Mouse (Mus musculus) heart, embryonic 10.5 days (tissue): ENCODE results near the gene Guca1b. TPM values are rescaled to one million over a fixed set of nuclear protein-coding genes. Genes with fewer than 3 reads are reported as not detected.

Experiments used
- DNase-seq: peaks from one replicate; pipeline ENCODE4 v3.0.0-alpha.2; 2017; ENCODE audit warnings: low spot score
- H3K27ac ChIP-seq: fragments of 300-500 bp; sonication (generic); 2 replicates; pipeline ENCODE4 v1.5.1; 2016; ENCODE audit warnings: mild to moderate bottlenecking
- H3K27me3 ChIP-seq: fragments of 300-500 bp; sonication (generic); 2 replicates; pipeline ENCODE4 v1.6.1; 2016; ENCODE audit warnings: mild to moderate bottlenecking; ENCODE audit not compliant: poor library complexity, insufficient read depth, severe bottlenecking
- H3K36me3 ChIP-seq: fragments of 300-500 bp; sonication (generic); 2 replicates; pipeline ENCODE4 v1.6.1; 2016; ENCODE audit warnings: mild to moderate bottlenecking, moderate library complexity
- H3K4me1 ChIP-seq: fragments of 300-500 bp; sonication (generic); 2 replicates; pipeline ENCODE4 v1.6.1; 2016; ENCODE audit warnings: mild to moderate bottlenecking
- H3K4me3 ChIP-seq: fragments of 300-500 bp; sonication (generic); 2 replicates; pipeline ENCODE4 v1.5.1; 2016; ENCODE audit warnings: mild to moderate bottlenecking, moderate library complexity
- H3K9me3 ChIP-seq: fragments of 300-500 bp; sonication (generic); 2 replicates; pipeline ENCODE4 v1.6.1; 2016; ENCODE audit warnings: mild to moderate bottlenecking, moderate library complexity
- WGBS: fragments of 180-500 bp; shearing (Covaris S2); methylation state at CpG from one replicate; pipeline ENCODE4 v1.1.7; 2016; 5-methylcytosine and 5-hydroxymethylcytosine counted together
- polyA plus RNA-seq: library from polyadenylated mRNA; unstranded; fragments of >200 nt; fragmentation: Nextera tagmentation; extraction: Ambion mirVana; gene quantifications from 2 replicates; pipeline ENCODE4 v1.2.1, GENCODE M21; 2016

Gene Guca1b
- polyA plus RNA-seq, 1 experiment from 2014 or later: 3.2 TPM

DNA sequence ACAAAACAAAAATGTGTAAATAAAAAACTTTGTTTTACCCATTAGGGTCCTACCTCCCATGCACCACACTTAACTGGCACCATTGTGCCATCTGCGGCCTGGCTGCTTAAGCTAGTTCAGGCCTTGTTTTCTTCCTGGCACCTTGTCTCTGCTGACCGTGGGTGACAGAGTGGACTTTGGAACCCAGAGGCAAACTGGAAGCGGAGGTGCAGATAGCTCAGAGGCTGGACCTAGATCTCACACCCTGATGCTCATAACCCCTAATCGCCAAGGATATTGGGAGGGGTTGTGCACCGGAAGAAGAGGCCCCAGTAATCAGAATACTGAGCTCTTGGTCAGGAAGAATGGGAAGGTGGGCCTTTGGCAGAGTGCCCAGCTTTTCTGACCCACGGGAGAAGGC lies 39.0 kb downstream of the Guca1b start:
- no peaks in the 10 kb centered on the region for H3K9me3 ChIP-seq
- no peak overlapping the region for H3K4me3 ChIP-seq
- H3K27ac ChIP-seq: no peak overlapping the region
- DNase-seq: no peak
- WGBS: 67% methylated on average over 6 of the region's 6 CpGs
- H3K27me3 ChIP-seq: 0 out of 2 replicates have a peak, but pooled peaks cover 14% of the 10 kb centered on the region
- H3K4me1 ChIP-seq: peaks cover 23% of the 10 kb centered on the region
- H3K36me3 ChIP-seq: no peaks in the 10 kb centered on the region

DNA sequence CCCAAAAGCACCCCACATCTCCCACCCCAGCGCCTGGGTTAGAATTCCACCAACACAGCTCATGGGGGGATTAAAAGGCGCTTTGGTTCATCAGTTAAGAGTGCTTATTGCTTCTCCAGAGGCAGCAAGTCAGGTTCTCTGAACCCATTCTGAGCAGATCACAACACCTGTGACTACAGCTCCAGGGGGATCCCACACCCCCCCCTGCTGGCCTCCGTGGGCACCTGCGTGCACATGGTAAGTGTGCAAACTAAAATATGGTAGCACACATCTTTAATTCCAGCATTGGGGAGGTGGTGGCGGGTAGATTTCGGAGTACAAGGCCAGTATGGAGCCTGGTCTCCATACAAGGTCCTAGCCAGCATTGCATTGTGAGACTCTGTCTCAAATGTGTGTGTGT lies 42.1 kb downstream of the Guca1b start:
- Histone ChIP-seq H3K4me1 (peaks cover 26% of the 10 kb centered on the region), H3K27me3 (0 out of 2 replicates have a peak, but pooled peaks cover 7% of the 10 kb centered on the region), H3K36me3 (no peaks in the 10 kb centered on the region), H3K27ac (no peak overlapping the region), H3K4me3 (no peak overlapping the region), H3K9me3 (no peaks in the 10 kb centered on the region)
- WGBS: 67% methylated on average over 6 of the region's 6 CpGs
- DNase-seq: no peak

DNA sequence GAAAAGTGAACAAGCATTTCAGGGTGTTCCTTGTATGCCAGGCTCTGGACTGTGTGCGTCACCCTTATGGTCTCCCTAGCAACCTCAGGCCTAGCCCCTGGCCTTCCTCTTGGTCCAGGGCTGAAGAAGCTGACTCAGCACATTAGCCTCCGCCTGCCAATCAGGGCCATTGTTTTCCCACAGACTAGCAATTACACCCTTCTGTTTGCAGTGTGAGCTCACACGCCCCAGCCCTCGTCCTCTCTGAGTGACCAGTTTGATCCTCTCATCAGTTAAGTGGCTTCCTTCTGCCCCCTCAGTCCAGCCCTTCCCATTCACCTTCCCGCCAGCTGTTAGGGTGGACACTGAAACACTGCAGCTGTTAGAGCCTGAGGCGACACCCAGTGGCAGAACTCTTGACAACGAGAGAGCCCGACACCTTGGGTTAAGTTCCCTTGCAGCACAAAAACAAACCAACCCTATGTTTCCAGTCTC lies 43.7 kb downstream of the Guca1b start:
- WGBS: 10% methylated on average over 8 of the region's 8 CpGs
- no peak for DNase-seq
- Histone ChIP-seq H3K4me3 (no peak overlapping the region; the same call in 1 of the 2 replicates), H3K9me3 (no peaks in the 10 kb centered on the region), H3K27ac (0 out of 2 replicates have a peak overlapping the region, but pooled peaks have one; percentile 30), H3K4me1 (peaks cover 28% of the 10 kb centered on the region), H3K36me3 (no peaks in the 10 kb centered on the region), H3K27me3 (0 out of 2 replicates have a peak, but pooled peaks cover 7% of the 10 kb centered on the region)

DNA sequence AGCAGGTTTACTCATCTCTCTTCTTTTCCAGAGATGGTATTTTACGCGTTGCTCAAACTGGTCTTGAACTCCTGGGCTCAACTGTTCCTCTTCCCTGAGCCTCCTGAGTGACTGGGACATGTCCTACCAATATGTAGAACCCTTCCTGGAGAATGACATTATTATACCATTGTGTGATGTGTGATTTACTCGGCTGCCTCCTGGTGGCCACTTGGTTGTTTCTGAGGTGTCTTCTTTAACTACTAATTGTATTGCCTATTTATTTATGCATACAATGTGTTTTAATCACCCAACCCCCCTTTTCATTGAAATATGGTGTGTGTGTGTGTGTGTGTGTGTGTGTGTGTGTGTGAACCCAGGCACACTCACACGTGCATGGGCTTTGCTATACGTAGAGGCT lies 45.6 kb downstream of the Guca1b start:
- no peaks in the 10 kb centered on the region for H3K36me3 ChIP-seq
- no peaks in the 10 kb centered on the region for H3K9me3 ChIP-seq
- no peak overlapping the region for H3K27ac ChIP-seq
- H3K27me3 ChIP-seq: 0 out of 2 replicates have a peak, but pooled peaks cover 7% of the 10 kb centered on the region
- no peak overlapping the region for H3K4me3 ChIP-seq
- no peak for DNase-seq
- WGBS: 73% methylated on average over 5 of the region's 5 CpGs
- peaks cover 19% of the 10 kb centered on the region for H3K4me1 ChIP-seq

DNA sequence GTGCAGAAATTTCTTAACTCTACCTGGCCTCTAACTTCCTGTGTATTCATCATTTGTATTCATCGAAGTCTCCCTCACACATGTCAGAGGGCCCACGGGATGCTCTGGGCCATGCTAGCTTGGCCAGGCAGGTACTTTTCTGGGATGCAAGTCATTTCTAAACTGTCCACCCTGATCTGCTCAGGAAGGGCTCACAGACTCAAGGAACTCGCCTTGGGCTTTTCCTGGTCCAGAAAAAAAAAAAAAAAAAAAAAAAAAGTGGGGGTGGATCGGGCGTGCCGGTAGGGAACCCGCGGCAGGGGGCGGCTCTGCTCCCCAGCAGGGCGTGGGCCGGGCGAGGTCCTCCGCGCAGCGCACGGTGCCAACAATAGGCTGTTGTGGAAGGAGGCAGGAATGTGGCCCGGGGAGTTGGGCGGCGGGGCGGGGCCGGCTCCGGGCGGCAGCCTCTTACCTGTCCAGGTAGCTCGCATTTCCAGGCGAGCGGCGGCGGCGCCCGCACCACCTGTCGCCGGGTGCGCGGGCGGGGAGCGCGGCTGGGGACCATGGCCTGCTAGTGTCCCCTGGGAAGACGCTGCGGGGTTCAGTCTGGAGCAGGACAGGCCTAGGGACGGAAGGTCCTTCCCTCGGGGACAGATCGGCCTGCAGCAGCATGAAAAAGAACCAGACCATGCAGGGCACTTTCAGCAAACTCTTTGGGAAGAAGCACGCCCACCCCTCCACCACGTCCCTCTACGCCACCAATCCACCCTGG lies 51.1 kb downstream of the Guca1b start, which contains the start of gene AI661453:
TSS of gene AI661453 (plus strand) at position 460 of the 751 bp plus-strand sequence.
- Histone ChIP-seq H3K27me3 (peaks cover 23% of the 10 kb centered on the region), H3K4me3 (peak within 1 kb of the TSS; percentile 74), H3K27ac (peak within 1 kb of the TSS; percentile 87), H3K36me3 (no peaks in the 10 kb centered on the region), H3K4me1 (peaks cover 52% of the 10 kb centered on the region), H3K9me3 (no peaks in the 10 kb centered on the region)
- DNase-seq: no peak
- WGBS: under 1% methylated on average over 45 of the region's 45 CpGs

DNA sequence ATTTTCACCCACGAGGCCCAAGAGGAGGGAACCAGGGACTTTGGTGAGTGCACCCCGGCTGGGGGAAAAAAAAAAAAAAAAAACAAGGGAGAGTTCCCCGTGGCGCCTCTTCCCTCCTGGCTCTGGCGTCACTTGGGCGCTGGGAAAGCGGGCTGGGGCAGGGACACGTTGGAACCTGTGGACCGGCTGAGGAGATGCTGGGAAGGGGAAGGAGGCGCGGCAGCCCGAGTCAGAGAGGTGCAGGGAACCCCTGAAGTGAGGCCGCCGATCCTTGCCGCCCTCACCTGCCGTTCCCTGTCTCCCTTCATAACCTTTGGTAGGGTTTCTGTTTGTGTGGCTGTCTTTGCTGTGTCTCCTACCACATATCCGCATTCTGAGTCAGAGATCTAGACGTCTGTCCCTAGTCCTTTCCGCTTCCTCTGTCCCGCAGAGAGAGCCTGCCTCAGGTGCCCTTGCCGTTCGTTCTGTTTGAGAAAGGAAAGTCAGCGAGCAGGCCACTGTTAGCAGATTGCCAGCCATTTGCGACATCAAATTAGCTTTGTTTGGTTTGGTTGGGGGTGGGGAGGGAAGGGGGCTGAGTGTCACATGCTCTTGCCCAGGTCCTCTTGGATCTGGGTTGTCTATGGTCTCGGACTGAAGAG lies 51.8 kb downstream of the Guca1b start, which contains the start of gene 1700001C19Rik:
TSS of gene 1700001C19Rik (minus strand) at position 470 of the 641 bp plus-strand sequence.
- peaks cover 59% of the 10 kb centered on the region for H3K4me1 ChIP-seq
- H3K36me3 ChIP-seq: no peaks in the 10 kb centered on the region
- H3K27ac ChIP-seq: peak within 1 kb of the TSS; percentile 87
- peak within 1 kb of the TSS; percentile 74 for H3K4me3 ChIP-seq
- no peaks in the 10 kb centered on the region for H3K9me3 ChIP-seq
- 2% methylated on average over 25 of the region's 25 CpGs for WGBS
- peaks cover 23% of the 10 kb centered on the region for H3K27me3 ChIP-seq
- DNase-seq: no peak

DNA sequence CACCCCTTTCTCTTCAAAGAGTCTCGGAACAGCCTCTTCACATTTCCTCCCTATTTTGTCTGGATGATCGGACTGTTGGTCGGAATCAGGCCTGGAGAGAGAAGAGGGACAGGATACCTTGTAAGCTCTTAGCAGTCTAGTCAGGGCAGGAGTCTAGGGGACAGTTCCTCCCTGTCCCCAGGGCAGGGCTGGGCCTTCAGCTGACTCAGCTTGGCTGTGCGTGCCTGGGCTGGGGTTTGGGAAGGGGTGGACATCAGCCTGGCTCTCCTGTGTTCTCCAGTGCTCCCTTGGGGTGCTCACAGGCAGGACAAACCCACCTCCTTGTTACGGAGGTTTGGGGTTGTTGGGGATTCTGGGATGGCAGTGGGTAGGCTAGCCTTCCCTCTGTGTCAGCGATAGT lies 53.4 kb downstream of the Guca1b start:
- no peak for DNase-seq
- Histone ChIP-seq H3K4me1 (peaks cover 69% of the 10 kb centered on the region), H3K27me3 (peaks cover 23% of the 10 kb centered on the region), H3K4me3 (0 out of 2 replicates have a peak overlapping the region, but pooled peaks have one; percentile 74), H3K36me3 (no peaks in the 10 kb centered on the region), H3K27ac (peak overlapping the region; percentile 74; the same call in 1 of the 2 replicates), H3K9me3 (no peaks in the 10 kb centered on the region)
- 60% methylated on average over 6 of the region's 6 CpGs for WGBS

DNA sequence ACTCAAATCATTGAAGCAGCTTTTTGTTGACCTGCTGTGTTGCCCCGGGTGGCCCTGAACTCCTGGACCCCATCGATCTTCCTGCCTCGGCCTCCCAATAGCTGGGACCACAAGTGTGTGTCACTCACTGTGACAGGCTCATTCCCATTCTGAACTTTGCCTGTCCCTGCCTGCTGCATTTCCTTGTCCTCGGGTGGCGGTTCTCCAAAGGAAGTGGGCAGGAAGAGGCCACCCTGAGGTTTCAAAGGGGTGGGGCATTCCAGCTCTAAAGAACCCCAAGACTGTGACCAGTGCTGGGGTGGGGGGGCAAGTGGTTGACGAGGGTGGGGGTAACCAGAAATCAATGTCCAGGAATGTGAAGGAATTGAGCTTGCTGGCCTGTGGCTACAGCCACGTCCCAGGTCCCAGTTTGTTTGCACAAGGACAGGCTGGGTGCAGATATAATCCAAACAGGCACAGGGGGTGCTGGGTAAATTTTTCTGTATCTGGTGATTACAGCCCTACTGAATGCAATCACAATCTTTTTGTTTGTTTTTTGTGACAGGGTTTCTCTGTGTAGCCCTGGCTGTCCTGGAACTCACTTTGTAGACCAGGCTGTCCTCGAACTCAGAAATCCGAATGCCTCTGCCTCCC lies 54.3 kb downstream of the Guca1b start:
- WGBS: 43% methylated on average over 9 of the region's 9 CpGs
- H3K27ac ChIP-seq: peak overlapping the region; percentile 88
- H3K9me3 ChIP-seq: no peaks in the 10 kb centered on the region
- H3K36me3 ChIP-seq: no peaks in the 10 kb centered on the region
- H3K4me3 ChIP-seq: no peak overlapping the region
- peaks cover 78% of the 10 kb centered on the region for H3K4me1 ChIP-seq
- no peak for DNase-seq
- peaks cover 26% of the 10 kb centered on the region for H3K27me3 ChIP-seq

DNA sequence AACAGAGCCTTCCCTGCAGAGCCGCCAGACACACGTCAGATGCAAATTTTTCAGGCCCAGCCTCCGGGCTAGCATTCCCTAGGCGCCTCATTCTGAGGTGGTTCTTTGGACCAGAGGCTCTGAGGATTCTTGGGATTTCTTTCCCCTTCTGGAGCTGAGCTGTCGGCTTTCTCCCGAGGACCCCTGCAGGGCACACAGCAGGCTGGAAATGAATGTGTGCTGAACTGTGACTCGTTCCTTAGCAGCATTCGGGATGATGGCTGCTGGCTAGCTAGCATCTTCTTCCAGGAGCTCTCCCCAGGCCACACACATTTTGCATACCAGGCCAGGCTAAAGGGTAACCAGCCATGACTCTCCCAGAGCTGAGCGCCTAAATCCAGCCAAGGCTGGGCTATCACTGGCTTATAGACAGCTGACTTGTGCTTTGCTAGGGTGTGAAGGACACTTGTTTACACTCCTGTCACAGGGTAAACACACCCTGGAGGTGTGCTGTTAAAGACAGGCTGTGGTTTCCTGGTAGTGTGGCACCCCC lies 55.2 kb downstream of the Guca1b start:
- no peak for DNase-seq
- WGBS: 10% methylated on average over 9 of the region's 9 CpGs
- Histone ChIP-seq H3K9me3 (no peaks in the 10 kb centered on the region), H3K27me3 (peaks cover 26% of the 10 kb centered on the region), H3K4me1 (peaks cover 87% of the 10 kb centered on the region), H3K27ac (peak overlapping the region; percentile 88), H3K4me3 (no peak overlapping the region; the same call in 1 of the 2 replicates), H3K36me3 (no peaks in the 10 kb centered on the region)

DNA sequence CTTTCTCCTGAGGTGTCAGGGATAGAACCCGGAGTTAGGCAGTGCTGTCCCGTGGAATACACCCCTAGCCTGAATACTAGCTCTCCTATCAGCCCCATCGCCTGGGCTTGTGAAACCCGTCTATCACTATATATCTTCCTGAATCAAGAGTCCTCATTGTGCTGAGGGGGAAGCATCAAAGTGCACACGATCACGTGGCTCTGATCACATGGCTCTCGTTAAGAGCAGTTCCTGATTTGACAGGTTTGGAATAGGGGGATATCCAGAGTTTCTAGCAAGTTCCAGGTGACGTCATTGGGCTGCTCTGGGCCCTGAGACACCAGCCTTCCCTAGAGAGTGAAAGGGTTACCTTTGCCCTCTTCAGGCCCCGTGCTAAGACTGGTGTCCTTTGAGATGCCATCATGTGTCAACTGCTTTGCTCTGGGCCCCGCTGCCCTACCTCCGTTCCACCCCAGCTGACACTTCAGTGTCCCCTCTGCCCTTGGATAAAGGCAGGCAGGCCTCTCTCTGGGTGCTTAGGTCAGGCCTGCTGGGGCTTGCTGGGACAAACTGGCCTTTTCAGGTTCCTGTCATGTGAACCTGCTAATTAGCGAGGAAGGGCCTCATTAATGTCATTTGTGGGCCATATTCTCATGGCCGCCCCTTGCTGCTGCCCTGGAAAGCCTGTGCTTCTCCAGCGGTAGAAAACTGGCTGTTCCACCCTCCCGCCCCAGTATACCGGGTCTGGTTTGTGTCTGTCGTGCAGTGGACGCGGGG lies 56.3 kb downstream of the Guca1b start:
- DNase-seq: no peak
- Histone ChIP-seq H3K27ac (peak overlapping the region; percentile 88), H3K4me1 (peaks cover 95% of the 10 kb centered on the region)

DNA sequence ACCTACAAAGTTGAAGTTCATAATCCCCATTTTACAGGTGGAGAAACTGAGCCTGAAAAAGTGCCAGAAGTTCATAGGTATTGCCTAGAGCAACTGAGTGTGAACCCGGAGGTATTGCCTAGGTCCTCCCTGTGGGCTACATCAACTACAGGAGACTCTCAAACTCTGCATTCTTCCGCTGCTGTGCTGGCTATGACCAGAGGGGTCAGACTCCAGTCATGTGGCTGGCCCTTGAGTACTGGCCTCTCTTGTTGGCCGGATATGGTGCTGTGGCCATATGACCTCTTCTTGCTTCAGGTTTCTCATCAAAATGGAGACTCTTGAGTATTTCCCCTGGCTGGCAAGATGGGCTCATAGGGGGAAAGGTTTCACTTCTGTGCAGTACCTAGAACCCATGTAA lies 57.1 kb downstream of the Guca1b start:
- Histone ChIP-seq H3K27ac (peak overlapping the region; percentile 88), H3K4me3 (no peak overlapping the region), H3K27me3 (peaks cover 16% of the 10 kb centered on the region), H3K9me3 (no peaks in the 10 kb centered on the region), H3K36me3 (no peaks in the 10 kb centered on the region), H3K4me1 (peaks cover 92% of the 10 kb centered on the region)
- 72% methylated on average over 3 of the region's 3 CpGs for WGBS
- no peak for DNase-seq

More for the DNA sequence above, 56.3 kb downstream of the Guca1b start:
- peak overlapping the region; percentile 25; the same call in 1 of the 2 replicates for H3K4me3 ChIP-seq
- no peaks in the 10 kb centered on the region for H3K9me3 ChIP-seq
- WGBS: 40% methylated on average over 19 of the region's 19 CpGs
- no peaks in the 10 kb centered on the region for H3K36me3 ChIP-seq
- peaks cover 24% of the 10 kb centered on the region for H3K27me3 ChIP-seq
